Mouse (Mus musculus): ENCODE data around the gene Sec1.

Gene Sec1

GRCm38 (mm10) chr7:45641391-45642040, 52.7 kb downstream of the Sec1 start:
- DNase-seq (ENCODE audit: low spot score), result no peak

- no peak for DNase-seq (ENCODE audit: low spot score)
Observed at GRCm38 (mm10) chr7:45640191-45640957, 53.8 kb downstream of the Sec1 start.

- DNase-seq (ENCODE audit: low spot score), result no peak
Observed at GRCm38 (mm10) chr7:45639561-45640027, 54.6 kb downstream of the Sec1 start, which contains the start of gene Mamstr. Mamstr (plus strand) TSS chr7:45639977.

- peak; percentile 97 for DNase-seq (ENCODE audit: low spot score)
Observed at GRCm38 (mm10) chr7:45638623-45639401, 55.4 kb downstream of the Sec1 start.

- DNase-seq (ENCODE audit: low spot score), result no peak
Observed at GRCm38 (mm10) chr7:45637710-45638109, 56.5 kb downstream of the Sec1 start.

GRCm38 (mm10) chr7:45635711-45636688, 58.2 kb downstream of the Sec1 start:
- no peak for DNase-seq (ENCODE audit: low spot score)

- DNase-seq (ENCODE audit: low spot score), result no peak
Observed at GRCm38 (mm10) chr7:45634946-45635681, 59.1 kb downstream of the Sec1 start.

- no peak for DNase-seq (ENCODE audit: low spot score)
Observed at GRCm38 (mm10) chr7:45632499-45632898, 61.7 kb downstream of the Sec1 start.

- no peak for DNase-seq (ENCODE audit: low spot score)
Observed at GRCm38 (mm10) chr7:45630064-45630907, 63.9 kb downstream of the Sec1 start.

GRCm38 (mm10) chr7:45628364-45629294, 65.6 kb downstream of the Sec1 start:
- peak; percentile 83 for DNase-seq (ENCODE audit: low spot score)
